Mouse (Mus musculus) kidney, embryonic 15.5 days (tissue): ENCODE data around the gene Taok1. TPM values are rescaled to one million over a fixed set of nuclear protein-coding genes. Genes with fewer than 3 reads are reported as not detected.

Experiments used
- ATAC-seq: fragments of 200-750 bp; cut with Nextera tagmentation; replicated peaks from 2 replicates; pipeline ENCODE4 v1.8.0; 2017; ENCODE audit warnings: moderate TSS enrichment; ENCODE audit not compliant: low FRiP score
- H3K27ac ChIP-seq: fragments of 300-500 bp; sonication (generic); 2 replicates; pipeline ENCODE4 v1.5.1; 2015; ENCODE audit warnings: mild to moderate bottlenecking, inconsistent platforms
- H3K27me3 ChIP-seq: fragments of 300-500 bp; sonication (generic); 2 replicates; pipeline ENCODE4 v1.6.1; 2015; ENCODE audit warnings: inconsistent platforms
- H3K36me3 ChIP-seq: fragments of 300-500 bp; sonication (generic); 2 replicates; pipeline ENCODE4 v1.6.1; 2015; ENCODE audit warnings: inconsistent platforms
- H3K4me1 ChIP-seq: fragments of 300-500 bp; sonication (generic); 2 replicates; pipeline ENCODE4 v1.6.1; 2015; ENCODE audit warnings: inconsistent platforms
- H3K4me2 ChIP-seq: fragments of 300-500 bp; sonication (generic); 2 replicates; pipeline ENCODE4 v1.6.1; 2015; ENCODE audit warnings: moderate library complexity, mild to moderate bottlenecking, inconsistent platforms
- H3K4me3 ChIP-seq: fragments of 300-500 bp; sonication (generic); replicated peaks from 2 replicates; pipeline ENCODE4 v1.5.1; 2015; ENCODE audit warnings: mild to moderate bottlenecking, inconsistent platforms
- H3K9ac ChIP-seq: fragments of 300-500 bp; sonication (generic); 2 replicates; pipeline ENCODE4 v1.6.1; 2015; ENCODE audit warnings: mild to moderate bottlenecking, inconsistent platforms
- H3K9me3 ChIP-seq: fragments of 300-500 bp; sonication (generic); replicated peaks from 2 replicates; pipeline ENCODE4 v1.6.1; 2016; ENCODE audit warnings: inconsistent platforms
- WGBS: fragments of 180-500 bp; shearing (Covaris S2); methylation state at CpG from one replicate; pipeline ENCODE4 v1.1.7; 2015; ENCODE audit warnings: mixed read lengths; 5-methylcytosine and 5-hydroxymethylcytosine counted together
- polyA plus RNA-seq: library from polyadenylated mRNA; unstranded; fragments of >200 nt; fragmentation: Nextera tagmentation; extraction: Ambion mirVana; gene quantifications from 2 replicates; pipeline ENCODE4 v1.2.1, GENCODE M21; 2015

The Taok1 gene
- polyA plus RNA-seq, 1 experiment from 2014 or later: 15.5 TPM

DNA sequence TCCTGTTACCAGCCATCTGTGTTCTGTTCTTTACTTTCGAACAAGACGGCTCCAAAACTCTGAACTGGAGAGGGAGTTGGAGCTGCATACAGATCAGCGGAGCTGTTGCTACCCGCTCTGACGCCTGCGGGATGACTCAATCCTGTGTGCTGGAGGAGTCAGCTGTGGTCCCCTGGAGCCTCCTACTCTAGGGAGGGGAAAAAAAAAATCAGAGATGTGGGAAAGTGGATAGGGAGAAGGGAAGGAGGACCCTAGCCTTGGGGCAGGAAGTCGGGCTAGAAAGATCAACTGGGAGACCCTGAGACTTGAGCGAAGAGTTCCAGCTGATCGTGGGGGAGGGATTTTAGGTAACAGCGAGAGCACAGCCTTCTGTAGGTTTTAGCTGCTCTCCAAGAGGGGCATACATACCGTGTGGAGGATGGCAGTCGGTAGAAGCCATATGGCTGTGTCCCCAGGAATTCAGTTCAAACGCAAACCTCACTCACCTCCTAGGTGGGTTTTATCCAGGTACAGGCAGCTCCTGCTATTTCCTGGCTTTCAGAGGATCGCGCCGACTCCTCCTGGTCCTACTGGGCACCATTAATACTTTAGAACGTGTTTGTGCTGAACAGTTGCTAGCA lies 16.9 kb upstream of the Taok1 start:
- peak; percentile 54; the same call in 1 of the 2 replicates for ATAC-seq
- Histone ChIP-seq H3K27ac (peak overlapping the region; percentile 49), H3K9ac (peak overlapping the region; percentile 17; the same call in 1 of the 2 replicates)

DNA sequence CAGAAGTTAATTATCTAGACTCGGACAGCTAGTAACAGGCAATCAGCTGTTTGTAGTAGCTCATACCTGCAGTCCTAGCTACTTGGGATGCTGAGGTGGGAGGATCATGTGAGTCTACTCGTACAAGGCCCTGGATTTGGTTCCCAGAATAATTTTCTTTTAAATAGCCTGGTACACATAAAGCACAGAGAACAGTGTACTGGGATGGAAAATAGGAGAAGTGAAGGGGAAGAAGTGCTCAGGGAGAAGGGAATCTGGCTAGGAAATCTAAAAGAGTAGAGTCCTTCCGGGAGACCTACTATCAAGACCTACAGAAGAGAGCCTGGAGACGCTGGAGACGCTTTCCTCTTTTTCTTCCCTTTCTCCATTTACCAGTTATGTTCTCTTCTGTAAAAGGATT lies 16.4 kb upstream of the Taok1 start:
- peak overlapping the region; percentile 36 for H3K4me3 ChIP-seq
- WGBS: 29% methylated on average over 5 of the region's 5 CpGs

More for the DNA sequence above, 16.9 kb upstream of the Taok1 start:
- Histone ChIP-seq H3K4me2 (peak overlapping the region; percentile 72), H3K4me3 (peak overlapping the region; percentile 36), H3K4me1 (peaks cover 22% of the 10 kb centered on the region), H3K27me3 (0 out of 2 replicates have a peak, but pooled peaks cover 7% of the 10 kb centered on the region), H3K9me3 (no peaks in the 10 kb centered on the region), H3K36me3 (no peaks in the 10 kb centered on the region)
- WGBS: under 1% methylated on average over 17 of the region's 17 CpGs

DNA sequence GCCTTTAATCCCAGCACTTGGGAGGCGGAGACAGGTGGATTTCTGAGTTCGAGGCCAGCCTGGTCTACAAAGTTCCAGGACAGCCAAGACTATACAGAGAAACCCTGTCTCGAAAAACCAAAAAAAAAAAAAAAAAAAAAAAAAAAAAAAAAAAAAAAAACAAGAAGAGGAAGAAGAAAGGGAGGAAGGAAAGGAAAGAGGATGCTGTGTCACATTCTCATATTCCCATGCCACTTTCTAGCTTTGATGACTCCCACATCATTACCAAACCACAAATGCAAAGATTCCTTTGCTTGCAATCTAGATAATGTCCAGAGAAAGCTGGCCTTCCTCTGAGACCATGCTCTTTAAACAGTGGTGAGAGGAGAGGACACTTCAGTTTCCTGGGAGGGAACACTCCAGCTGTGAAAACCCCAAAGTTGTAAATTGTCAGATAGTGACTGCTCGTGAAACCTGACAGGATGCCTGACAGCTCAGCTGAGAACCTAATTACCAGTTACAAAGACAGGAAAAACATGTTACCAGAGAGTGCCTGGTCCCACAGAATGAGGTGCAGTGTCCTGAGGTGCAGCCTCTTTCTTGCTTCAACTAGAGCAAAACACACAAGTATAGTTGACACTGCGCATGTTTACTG lies 14.4 kb upstream of the Taok1 start:
- WGBS: 43% methylated on average over 5 of the region's 5 CpGs
- ATAC-seq: 0 out of 2 replicates have a peak, but pooled peaks have one; percentile 33
- H3K9me3 ChIP-seq: no peaks in the 10 kb centered on the region
- peaks cover 19% of the 10 kb centered on the region for H3K4me1 ChIP-seq
- peak overlapping the region; percentile 20; the same call in 1 of the 2 replicates for H3K27ac ChIP-seq
- no peak overlapping the region for H3K4me3 ChIP-seq
- no peak overlapping the region for H3K9ac ChIP-seq
- no peak overlapping the region for H3K4me2 ChIP-seq
- no peaks in the 10 kb centered on the region for H3K36me3 ChIP-seq
- 0 out of 2 replicates have a peak, but pooled peaks cover 7% of the 10 kb centered on the region for H3K27me3 ChIP-seq

More for the DNA sequence above, 16.4 kb upstream of the Taok1 start:
- peak overlapping the region; percentile 49 for H3K27ac ChIP-seq
- H3K9me3 ChIP-seq: no peaks in the 10 kb centered on the region
- H3K36me3 ChIP-seq: no peaks in the 10 kb centered on the region
- ATAC-seq: no peak
- 0 out of 2 replicates have a peak overlapping the region, but pooled peaks have one; percentile 17 for H3K9ac ChIP-seq
- 0 out of 2 replicates have a peak, but pooled peaks cover 7% of the 10 kb centered on the region for H3K27me3 ChIP-seq
- peak overlapping the region; percentile 72 for H3K4me2 ChIP-seq
- H3K4me1 ChIP-seq: peaks cover 19% of the 10 kb centered on the region

DNA sequence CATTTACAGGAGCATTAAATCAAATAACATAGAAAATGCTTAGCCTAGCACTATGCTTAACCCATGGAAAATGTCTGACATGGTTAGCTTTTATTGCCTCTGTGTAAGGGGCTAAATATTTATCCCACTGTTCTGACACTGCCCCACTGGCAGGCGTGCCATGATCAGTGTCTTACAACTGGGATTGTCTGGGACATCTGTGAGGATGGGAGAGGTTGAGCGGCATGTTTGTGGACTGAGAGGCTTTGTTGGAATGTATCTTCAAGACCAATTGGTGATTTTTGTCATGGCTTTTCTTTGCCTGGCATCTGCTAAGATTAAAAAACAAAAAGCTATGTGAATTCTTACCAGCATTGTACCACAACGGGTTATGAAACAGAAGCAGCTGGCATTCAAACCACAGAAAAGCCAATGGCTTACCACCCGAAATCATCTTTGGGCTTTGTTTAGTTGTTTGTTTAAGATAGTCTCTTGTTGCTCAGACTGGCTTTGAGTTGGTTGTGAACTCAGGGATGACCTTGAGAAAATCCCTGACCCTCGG lies 7.5 kb upstream of the Taok1 start:
- H3K4me1 ChIP-seq: no peaks in the 10 kb centered on the region
- no peak overlapping the region for H3K4me2 ChIP-seq
- H3K27me3 ChIP-seq: no peaks in the 10 kb centered on the region
- no peaks in the 10 kb centered on the region for H3K36me3 ChIP-seq
- no peak overlapping the region for H3K4me3 ChIP-seq
- H3K9me3 ChIP-seq: no peaks in the 10 kb centered on the region
- WGBS: 73% methylated on average over 5 of the region's 5 CpGs
- no peak for ATAC-seq
- no peak overlapping the region for H3K9ac ChIP-seq
- H3K27ac ChIP-seq: no peak overlapping the region

DNA sequence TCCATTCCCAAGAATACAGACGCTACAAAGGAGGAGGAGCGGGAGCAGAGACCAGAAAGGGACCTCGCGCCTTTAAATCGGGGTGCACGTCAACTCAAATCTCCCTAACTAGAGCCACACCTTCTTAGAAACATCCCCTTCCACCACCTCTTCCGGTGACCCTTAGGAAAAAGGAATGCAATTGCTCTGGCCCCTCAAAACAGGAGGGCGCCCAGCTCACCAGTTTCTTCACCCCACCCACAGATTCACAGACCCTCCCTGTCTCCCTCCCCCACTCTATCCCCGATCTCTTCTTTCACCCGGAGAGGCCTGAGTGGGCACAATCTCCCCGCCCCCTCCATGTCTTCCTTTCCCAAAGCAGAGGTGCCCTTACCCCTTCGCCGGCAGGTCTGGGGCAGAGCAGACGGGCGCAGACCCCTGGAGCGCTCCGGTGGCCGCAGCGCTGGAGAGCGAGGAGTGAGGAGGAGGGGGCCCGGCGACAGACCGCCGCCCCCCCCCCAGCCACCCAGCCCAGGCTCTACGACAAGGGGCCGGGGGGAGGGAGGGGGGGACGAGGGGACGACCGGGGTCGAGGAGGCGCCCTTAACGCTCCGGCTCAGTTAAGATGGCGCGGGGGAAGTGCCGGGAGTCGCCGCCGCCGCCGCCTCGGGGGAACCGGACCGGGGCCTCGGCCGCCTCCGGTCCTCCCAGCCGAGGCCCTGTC lies 629 bp downstream of the Taok1 start:
- Histone ChIP-seq H3K27ac (peak overlapping the region; percentile 95), H3K4me1 (peaks cover 28% of the 10 kb centered on the region), H3K9me3 (no peaks in the 10 kb centered on the region), H3K4me2 (peak overlapping the region; percentile 74), H3K36me3 (peaks cover 15% of the 10 kb centered on the region; the same call in 1 of the 2 replicates), H3K4me3 (peak overlapping the region; percentile 98), H3K27me3 (no peaks in the 10 kb centered on the region), H3K9ac (peak overlapping the region; percentile 100)
- under 1% methylated on average over 47 of the region's 48 CpGs for WGBS
- peak; percentile 73 for ATAC-seq

DNA sequence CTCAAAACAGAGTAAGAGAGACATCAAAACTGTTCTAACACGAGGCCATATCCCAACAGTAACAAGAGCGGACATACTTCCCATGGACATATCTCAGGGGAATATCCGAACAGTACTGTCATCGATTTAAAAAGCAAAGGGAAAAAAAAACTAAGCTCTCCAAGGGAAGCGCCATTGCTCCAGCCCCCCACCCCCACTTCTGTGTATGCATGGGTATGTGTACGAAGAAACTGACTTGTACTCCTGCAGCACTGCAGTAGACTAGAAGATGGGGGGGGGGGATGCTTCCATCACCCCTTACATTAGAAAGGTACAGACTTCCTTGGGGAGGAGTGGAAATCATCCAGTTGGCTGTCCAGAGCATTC lies 1.2 kb downstream of the Taok1 start:
- Histone ChIP-seq H3K9ac (peak overlapping the region; percentile 100), H3K4me3 (peak overlapping the region; percentile 98), H3K9me3 (no peaks in the 10 kb centered on the region), H3K4me1 (peaks cover 28% of the 10 kb centered on the region), H3K36me3 (peaks cover 15% of the 10 kb centered on the region; the same call in 1 of the 2 replicates), H3K4me2 (peak overlapping the region; percentile 74), H3K27me3 (no peaks in the 10 kb centered on the region), H3K27ac (peak overlapping the region; percentile 95)
- no peak for ATAC-seq
- WGBS: 6% methylated on average over 6 of the region's 6 CpGs

DNA sequence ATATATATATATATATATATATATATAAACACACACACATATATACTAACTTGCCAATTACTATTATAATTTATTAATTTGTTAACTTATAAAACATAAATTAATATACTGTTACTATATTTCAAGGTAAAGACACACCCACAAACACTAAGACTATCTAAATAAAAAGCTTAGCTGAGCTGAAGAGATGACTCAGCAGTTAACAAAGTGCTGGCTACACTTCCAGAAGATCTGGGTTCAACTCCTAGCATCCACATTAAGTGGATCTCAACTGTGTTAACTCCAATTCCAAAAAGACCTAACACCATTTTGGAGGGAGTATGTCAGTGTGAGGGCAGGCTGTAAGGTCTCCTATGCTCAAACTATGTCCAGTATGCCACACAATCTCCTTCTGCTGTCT lies 10.3 kb downstream of the Taok1 start:
- no peaks in the 10 kb centered on the region for H3K4me1 ChIP-seq
- no peak for ATAC-seq
- no peak overlapping the region for H3K4me2 ChIP-seq
- H3K4me3 ChIP-seq: no peak overlapping the region
- H3K27me3 ChIP-seq: no peaks in the 10 kb centered on the region
- no peak overlapping the region for H3K27ac ChIP-seq
- H3K9me3 ChIP-seq: no peaks in the 10 kb centered on the region
- H3K9ac ChIP-seq: no peak overlapping the region
- peaks cover 24% of the 10 kb centered on the region for H3K36me3 ChIP-seq

- no peaks in the 10 kb centered on the region for H3K9me3 ChIP-seq
- no peak overlapping the region for H3K27ac ChIP-seq
- WGBS: 85% methylated on average over 2 of the region's 2 CpGs
- no peak overlapping the region for H3K9ac ChIP-seq
- H3K4me3 ChIP-seq: no peak overlapping the region
- H3K4me2 ChIP-seq: no peak overlapping the region
- H3K36me3 ChIP-seq: peaks cover 25% of the 10 kb centered on the region
- H3K27me3 ChIP-seq: no peaks in the 10 kb centered on the region
- no peaks in the 10 kb centered on the region for H3K4me1 ChIP-seq
- ATAC-seq: no peak
Observed at GRCm38 (mm10) chr11:77591388-77591787, 16.2 kb downstream of the Taok1 start.

- no peak overlapping the region for H3K4me3 ChIP-seq
- no peak overlapping the region for H3K9ac ChIP-seq
- H3K9me3 ChIP-seq: no peaks in the 10 kb centered on the region
- WGBS: 89% methylated on average over 2 of the region's 2 CpGs
- no peaks in the 10 kb centered on the region for H3K4me1 ChIP-seq
- H3K27ac ChIP-seq: no peak overlapping the region
- no peaks in the 10 kb centered on the region for H3K27me3 ChIP-seq
- ATAC-seq: no peak
- H3K36me3 ChIP-seq: peaks cover 24% of the 10 kb centered on the region
- H3K4me2 ChIP-seq: no peak overlapping the region
Observed at GRCm38 (mm10) chr11:77590801-77591200, 16.8 kb downstream of the Taok1 start.

GRCm38 (mm10) chr11:77585201-77585600 lies 22.4 kb downstream of the Taok1 start:
- 92% methylated on average over 3 of the region's 3 CpGs for WGBS
- Histone ChIP-seq H3K9me3 (no peaks in the 10 kb centered on the region), H3K4me2 (no peak overlapping the region), H3K36me3 (peaks cover 51% of the 10 kb centered on the region), H3K9ac (no peak overlapping the region), H3K4me3 (no peak overlapping the region), H3K4me1 (no peaks in the 10 kb centered on the region), H3K27ac (no peak overlapping the region), H3K27me3 (no peaks in the 10 kb centered on the region)
- ATAC-seq: no peak

DNA sequence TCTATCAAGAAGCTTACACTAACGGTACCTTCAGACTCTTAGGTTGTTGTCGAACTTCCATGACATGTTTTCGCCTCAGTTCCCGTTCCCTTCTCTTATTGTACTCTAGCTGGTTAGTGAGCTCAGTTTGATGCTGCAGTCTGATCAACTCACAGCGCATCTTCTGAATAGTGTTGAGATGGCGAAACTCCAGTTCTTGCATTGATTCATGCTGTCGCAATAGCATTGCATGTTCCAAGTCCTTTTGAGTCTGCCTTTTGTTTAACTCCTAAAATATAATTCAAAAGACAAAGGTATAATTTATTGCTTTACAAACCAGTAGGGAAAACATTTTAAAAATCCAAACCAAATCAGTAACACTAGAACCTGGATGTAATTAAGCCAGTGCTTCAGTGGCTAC lies 62.4 kb downstream of the Taok1 start:
- 96% methylated on average over 7 of the region's 7 CpGs for WGBS
- Histone ChIP-seq H3K27ac (no peak overlapping the region), H3K4me1 (no peaks in the 10 kb centered on the region), H3K4me2 (no peak overlapping the region), H3K4me3 (no peak overlapping the region), H3K27me3 (no peaks in the 10 kb centered on the region), H3K9ac (no peak overlapping the region), H3K9me3 (no peaks in the 10 kb centered on the region), H3K36me3 (peaks cover 88% of the 10 kb centered on the region)
- no peak for ATAC-seq
